Mouse (Mus musculus) cerebellum, adult 2 months (tissue): ENCODE measurements around the gene Sbf2. TPM values are rescaled to one million over a fixed set of nuclear protein-coding genes. Genes with fewer than 3 reads are reported as not detected.

Experiments used
- DNase-seq, 2 experiments: peaks; one replicate each; pipeline ENCODE4 v3.0.0; 2021
- H3K27ac ChIP-seq: fragments of 200-500 bp; 2 replicates; pipeline ENCODE4 v1.5.1; 2012; ENCODE audit warnings: low read length, control low read depth, inconsistent platforms; ENCODE audit not compliant: insufficient read depth
- H3K27me3 ChIP-seq: fragments of 200-500 bp; 2 replicates; pipeline ENCODE4 v1.6.1; 2012; ENCODE audit warnings: inconsistent platforms, mild to moderate bottlenecking, low read length, moderate library complexity; ENCODE audit not compliant: control insufficient read depth, insufficient read depth
- H3K4me1 ChIP-seq: fragments of 200-500 bp; 2 replicates; pipeline ENCODE4 v1.6.1; 2011; ENCODE audit warnings: low read length; ENCODE audit not compliant: control insufficient read depth, insufficient read depth
- H3K4me3 ChIP-seq: fragments of 200-500 bp; replicated peaks from 2 replicates; pipeline ENCODE3; 2011; ENCODE audit warnings: mild to moderate bottlenecking, low read depth, low read length, control low read depth; ENCODE audit not compliant: insufficient read depth
- CTCF ChIP-seq: fragments of 200-500 bp; IDR thresholded peaks from 2 replicates; pipeline ENCODE4 v1.5.1; 2011; ENCODE audit warnings: low read depth, mild to moderate bottlenecking, control low read depth, low read length, moderate library complexity, borderline replicate concordance; ENCODE audit not compliant: insufficient read depth
- POLR2A ChIP-seq: fragments of 200-500 bp; IDR thresholded peaks from 2 replicates; pipeline ENCODE4 v1.6.1; 2011; ENCODE audit warnings: low read length, control low read depth, borderline replicate concordance; ENCODE audit not compliant: insufficient read depth
- WGBS: fragments of 180-500 bp; shearing (Covaris S2); methylation state at CpG from one replicate; pipeline ENCODE4 v1.1.7; 2018; 5-methylcytosine and 5-hydroxymethylcytosine counted together
- polyA plus RNA-seq: library from polyadenylated mRNA; depleted of rRNA; stranded (reverse); fragments of >200 nt; gene quantifications from 2 replicates; pipeline ENCODE4 v1.2.3, GENCODE M21; 2012

Gene Sbf2
- polyA plus RNA-seq, 1 experiment, result 34.7 TPM

- no peaks in the 10 kb centered on the region for H3K4me1 ChIP-seq
- H3K27ac ChIP-seq, result no peak overlapping the region
- DNase-seq, result no peak
- no peak for TF ChIP-seq POLR2A
- TF ChIP-seq CTCF, result no peak
- H3K4me3 ChIP-seq, result no peak overlapping the region
- no peaks in the 10 kb centered on the region for H3K27me3 ChIP-seq
- WGBS, result 91% methylated on average over 11 of the region's 11 CpGs
Observed at GRCm38 (mm10) chr7:110362005-110362404, 252.7 kb downstream of the Sbf2 start.

- DNase-seq, result no peak
- no peak overlapping the region for H3K4me3 ChIP-seq
- no peaks in the 10 kb centered on the region for H3K27me3 ChIP-seq
- TF ChIP-seq POLR2A (no peak), CTCF (no peak)
- H3K4me1 ChIP-seq, result no peaks in the 10 kb centered on the region
- 86% methylated on average over 1 of the region's 1 CpGs for WGBS
- no peak overlapping the region for H3K27ac ChIP-seq
Observed at GRCm38 (mm10) chr7:110361516-110361915, 253.2 kb downstream of the Sbf2 start.

GRCm38 (mm10) chr7:110359391-110359790, 255.3 kb downstream of the Sbf2 start:
- H3K27me3 ChIP-seq, result no peaks in the 10 kb centered on the region
- no peak for DNase-seq
- TF ChIP-seq CTCF (no peak), POLR2A (no peak)
- no peak overlapping the region for H3K4me3 ChIP-seq
- no peaks in the 10 kb centered on the region for H3K4me1 ChIP-seq
- WGBS, result 96% methylated on average over 2 of the region's 2 CpGs
- no peak overlapping the region for H3K27ac ChIP-seq

GRCm38 (mm10) chr7:110353971-110354370, 260.8 kb downstream of the Sbf2 start:
- 89% methylated on average over 2 of the region's 2 CpGs for WGBS
- Histone ChIP-seq H3K4me3 (no peak overlapping the region), H3K27me3 (no peaks in the 10 kb centered on the region), H3K27ac (no peak overlapping the region), H3K4me1 (no peaks in the 10 kb centered on the region; the same call in 1 of the 2 replicates)
- TF ChIP-seq POLR2A (no peak), CTCF (no peak)
- no peak for DNase-seq

DNA sequence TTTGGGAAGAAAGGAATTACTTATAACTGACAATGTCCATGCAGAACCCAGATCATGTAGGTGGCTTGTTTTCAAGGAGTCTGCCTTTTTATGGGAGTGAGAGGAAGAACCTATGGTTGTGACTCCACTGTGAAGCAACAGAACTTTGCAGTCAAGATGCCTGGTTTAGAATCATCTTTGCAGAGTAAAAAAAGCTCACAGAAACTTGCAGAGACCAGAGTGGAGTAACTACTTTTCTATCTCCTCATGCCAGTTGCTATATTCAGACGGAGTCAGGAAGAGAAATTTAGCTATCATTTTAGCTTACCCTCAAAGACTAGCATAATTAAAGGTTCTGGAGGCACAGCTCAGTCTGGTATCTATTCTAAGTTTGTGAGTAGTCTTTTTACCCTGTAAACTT, 267.5 kb downstream of the Sbf2 start:
- TF ChIP-seq POLR2A (no peak), CTCF (no peak)
- Histone ChIP-seq H3K27me3 (no peaks in the 10 kb centered on the region), H3K4me1 (no peaks in the 10 kb centered on the region; the same call in 1 of the 2 replicates), H3K27ac (no peak overlapping the region), H3K4me3 (no peak overlapping the region)
- no peak for DNase-seq
- 93% methylated on average over 1 of the region's 1 CpGs for WGBS

DNA sequence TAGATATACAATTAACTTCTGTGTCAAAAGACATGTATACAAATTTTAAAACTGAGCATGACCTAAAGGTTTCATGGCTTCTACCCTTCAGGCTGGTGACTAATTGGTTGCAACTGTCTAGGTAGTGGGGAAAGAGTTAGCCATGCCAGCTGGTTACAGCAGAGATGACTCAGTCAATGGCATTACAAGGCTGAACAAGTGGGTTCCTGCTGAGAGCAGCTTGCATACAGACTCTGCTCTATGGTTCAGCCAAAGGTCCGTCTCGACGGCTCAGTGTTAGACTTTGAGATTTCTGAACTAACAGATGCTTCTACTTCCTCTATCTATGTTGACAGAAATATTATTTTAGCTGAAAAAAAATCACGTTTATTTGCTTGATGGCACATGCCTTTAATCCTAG, 277.1 kb downstream of the Sbf2 start:
- 22% methylated on average over 4 of the region's 4 CpGs for WGBS
- H3K27me3 ChIP-seq, result no peaks in the 10 kb centered on the region
- DNase-seq, result peak; percentile 37 to 83
- H3K4me1 ChIP-seq, result no peaks in the 10 kb centered on the region
- no peak overlapping the region for H3K27ac ChIP-seq
- TF ChIP-seq POLR2A, result no peak
- H3K4me3 ChIP-seq, result no peak overlapping the region

GRCm38 (mm10) chr7:110325381-110326110, 289.2 kb downstream of the Sbf2 start:
- TF ChIP-seq CTCF (no peak), POLR2A (no peak)
- DNase-seq, result no peak
- Histone ChIP-seq H3K27me3 (no peaks in the 10 kb centered on the region), H3K4me1 (no peaks in the 10 kb centered on the region), H3K27ac (no peak overlapping the region), H3K4me3 (no peak overlapping the region)
- 95% methylated on average over 5 of the region's 5 CpGs for WGBS

DNA sequence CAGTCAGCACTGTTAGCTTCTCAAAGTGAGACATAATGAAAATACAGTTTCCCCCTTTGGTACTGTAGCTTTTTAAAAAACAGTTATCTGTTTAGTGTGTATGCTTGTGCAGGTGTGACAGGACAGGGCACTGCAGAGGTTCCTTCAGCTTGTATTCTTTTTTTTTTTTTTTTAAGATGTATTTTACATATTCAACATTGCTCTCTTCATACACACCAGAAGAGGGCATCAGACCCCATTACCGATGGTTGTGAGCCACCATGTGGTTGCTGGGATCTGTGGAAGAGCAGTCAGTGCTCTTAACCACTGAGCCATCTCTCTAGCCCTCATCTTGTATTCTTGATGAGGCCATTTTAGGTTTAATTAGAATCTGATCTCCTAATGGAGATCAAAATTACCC, 289.9 kb downstream of the Sbf2 start:
- no peaks in the 10 kb centered on the region for H3K4me1 ChIP-seq
- no peaks in the 10 kb centered on the region for H3K27me3 ChIP-seq
- DNase-seq, result no peak
- no peak overlapping the region for H3K4me3 ChIP-seq
- no peak overlapping the region for H3K27ac ChIP-seq
- WGBS, result 90% methylated on average over 1 of the region's 1 CpGs
- TF ChIP-seq POLR2A (no peak), CTCF (no peak)
